Comparison of ENCODE assay signal across 13 mouse cellular contexts in the genomic region with DNA sequence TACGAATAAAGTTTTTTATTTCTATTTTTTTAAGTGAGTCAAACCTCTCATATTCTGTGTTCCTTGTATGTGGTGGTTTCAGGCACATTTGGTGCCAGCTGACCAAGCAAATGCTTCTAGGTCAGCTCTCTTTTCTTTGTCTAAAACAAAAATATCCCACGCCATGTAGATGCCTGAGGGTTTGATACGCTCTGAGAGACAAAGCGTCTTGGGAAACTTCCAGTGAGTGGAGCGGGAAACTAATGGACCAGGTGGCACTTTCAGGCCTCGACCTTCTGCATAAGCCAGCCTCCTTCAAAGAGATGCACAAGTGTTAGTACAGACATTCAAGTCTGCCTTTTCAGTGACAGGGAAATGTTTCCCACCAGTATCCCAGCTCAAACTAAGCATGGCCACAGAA.
A peak's percentile ranks its signal among the peaks of the same experiment; 100 is the strongest.
DNase-seq lines count a peak whose midpoint lies in the region.
"Had no signal": no experiment of that assay in that cellular context is flagged by ENCODE, and none has a peak within 500 bp of the region (broad histone marks: within the 10 kb centered on the region; RNA-seq: fewer than 3 reads in every experiment).

No protein-coding gene starts in this region.

- DNase-seq in cerebellum, adult 18-20 months, result peak; percentile 10 to 15
- no peak for DNase-seq in cerebellum, postnatal 4 days (ENCODE audit: low spot score in 2 of 2)
- DNase-seq in kidney, postnatal 14 days, result peak; percentile 4
- DNase-seq in kidney, adult 18-20 months, result no peak
- DNase-seq in cerebellum, adult 9-11 months, result peak; percentile 26
- peak; percentile 2 to 5 for DNase-seq in cerebellum, postnatal 36 days
- no peak for DNase-seq in embryo, embryonic 10.5 days (ENCODE audit: low spot score)
- DNase-seq in yolk sac, embryonic 10.5 days (ENCODE audit: low spot score), result no peak
- DNase-seq: adrenal gland, postnatal 14 days; embryo, embryonic 11 days; gastrocnemius, postnatal 36 days; heart, adult 11 months; heart, postnatal 36 days had no signal

Comparison
In these comparisons a context has a peak if more than half of its experiments do, and no peak if none do; other contexts are left out.
1. DNase-seq: peak in cerebellum, adult 18-20 months (2 of 2), kidney, postnatal 14 days (single experiment), cerebellum, adult 9-11 months (single experiment) and cerebellum, postnatal 36 days (2 of 2); none in cerebellum, postnatal 4 days (0 of 2), kidney, adult 18-20 months (single experiment), embryo, embryonic 10.5 days (single experiment) and yolk sac, embryonic 10.5 days (single experiment).